Mouse (Mus musculus): ENCODE data around the gene Csad.

DNA sequence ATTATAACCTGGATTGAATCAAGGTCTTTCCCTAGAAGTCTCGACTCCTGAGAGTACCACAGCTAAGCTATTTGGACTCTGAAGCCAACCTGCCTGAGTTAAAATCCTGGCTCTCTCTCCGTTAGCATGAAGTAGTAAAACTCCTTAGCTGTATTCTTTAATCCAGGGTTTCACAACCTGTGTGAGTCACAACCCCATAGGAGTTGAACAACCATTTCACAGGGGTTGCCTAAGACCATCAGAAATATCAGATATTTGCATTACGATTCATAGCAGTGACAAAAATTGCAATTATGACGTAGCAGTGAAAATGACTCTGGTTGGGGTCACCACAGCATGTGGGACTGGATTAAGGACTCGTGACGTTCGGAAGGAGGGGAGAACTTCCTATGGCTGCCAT is 28.2 kb upstream of the Csad start:
- TF ChIP-seq CTCF (IDR thresholded peaks at IDR 0.05; ENCODE audit: insufficient read depth, low read length) (no peak), POLR2A (IDR thresholded peaks at IDR 0.05; ENCODE audit: borderline replicate concordance, extremely low read depth, low read depth, low read length) (no peak)

Data from lung, adult 2 months (tissue).